Mouse (Mus musculus) bone marrow, adult 2 months (tissue): ENCODE measurements at regions not wholly inside any gene's neighbourhood (a gene's known extent, or its start where the extent isn't known, plus 50 kb on each side); places are given as distances from the start of the nearest gene placed in this dataset.
"Not testable (repeated sequence)": the region's sequence is repeated elsewhere in the genome, so short reads cannot be mapped to it uniquely, and the experiment has no call there.

Experiments
- H3K27ac ChIP-seq: fragments of 200-500 bp; 2 replicates; pipeline ENCODE4 v1.5.1; 2012; ENCODE audit warnings: low read depth, mild to moderate bottlenecking, control low read depth, inconsistent platforms, low read length; ENCODE audit not compliant: control insufficient read depth, poor library complexity, insufficient read depth
- H3K4me1 ChIP-seq: fragments of 200-500 bp; 2 replicates; pipeline ENCODE4 v1.6.1; 2011; ENCODE audit warnings: low read length; ENCODE audit not compliant: control insufficient read depth, insufficient read depth
- H3K4me3 ChIP-seq: fragments of 200-500 bp; replicated peaks from 2 replicates; pipeline ENCODE3; 2011; ENCODE audit warnings: mild to moderate bottlenecking, low read depth, low read length, control low read depth; ENCODE audit not compliant: control insufficient read depth
- CTCF ChIP-seq: fragments of 200-500 bp; IDR thresholded peaks from 2 replicates; pipeline ENCODE4 v1.5.1; 2011; ENCODE audit warnings: low read length, control low read depth; ENCODE audit not compliant: control insufficient read depth, insufficient read depth
- POLR2A ChIP-seq: fragments of 200-500 bp; IDR thresholded peaks from 2 replicates; pipeline ENCODE4 v1.6.1; 2011; ENCODE audit warnings: low read depth, mild to moderate bottlenecking, control low read depth, low read length, borderline replicate concordance; ENCODE audit not compliant: control insufficient read depth
- WGBS: fragments of 180-500 bp; shearing (Covaris S2); methylation state at CpG from one replicate; pipeline ENCODE4 v1.1.7; 2018; 5-methylcytosine and 5-hydroxymethylcytosine counted together

DNA sequence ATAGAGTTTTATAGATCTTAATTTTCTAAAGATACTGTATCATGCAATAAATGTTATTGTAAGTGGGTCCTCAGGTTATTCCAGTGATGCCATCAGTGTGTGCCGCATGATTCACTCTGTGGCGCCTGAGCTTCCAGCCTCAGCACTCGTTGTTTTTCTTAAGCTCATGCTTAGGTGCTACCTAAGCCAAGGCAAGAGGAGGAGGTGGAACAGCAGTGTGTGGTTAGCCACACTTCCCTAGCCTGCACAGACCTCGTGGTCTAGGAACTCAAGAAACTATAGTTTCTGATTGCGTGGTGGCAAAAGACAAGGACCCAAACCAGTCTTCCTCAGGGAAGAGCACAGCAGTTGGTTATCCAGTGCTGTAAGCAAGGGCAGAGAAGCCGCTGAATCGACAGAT is 779.7 kb downstream of the Dad1 start:
- H3K27ac ChIP-seq, H3K4me1 ChIP-seq, H3K4me3 ChIP-seq: not testable (repeated sequence)
- WGBS = 47% methylated on average over 7 of the region's 7 CpGs

DNA sequence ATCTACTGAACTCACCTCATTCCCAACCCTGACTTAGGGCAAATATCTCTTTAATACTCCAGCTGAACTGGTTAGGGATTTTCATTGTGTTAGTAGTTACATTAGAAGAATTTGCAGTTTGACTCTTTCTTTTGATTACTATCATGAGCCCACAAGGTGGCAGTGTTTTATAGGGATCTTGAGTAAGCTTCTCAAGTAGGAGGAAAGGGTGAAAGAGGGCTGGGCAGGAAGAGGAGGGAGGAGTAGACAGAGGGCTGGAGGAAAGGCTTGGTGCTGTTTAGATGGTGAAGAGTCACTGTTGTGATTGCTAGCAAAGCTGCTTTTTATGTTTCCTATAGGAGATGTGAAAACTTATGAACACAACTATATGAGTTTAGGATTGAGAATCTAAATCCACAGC is 793.1 kb downstream of the Dad1 start:
- H3K27ac ChIP-seq, H3K4me3 ChIP-seq, H3K4me1 ChIP-seq: not testable (repeated sequence)

DNA sequence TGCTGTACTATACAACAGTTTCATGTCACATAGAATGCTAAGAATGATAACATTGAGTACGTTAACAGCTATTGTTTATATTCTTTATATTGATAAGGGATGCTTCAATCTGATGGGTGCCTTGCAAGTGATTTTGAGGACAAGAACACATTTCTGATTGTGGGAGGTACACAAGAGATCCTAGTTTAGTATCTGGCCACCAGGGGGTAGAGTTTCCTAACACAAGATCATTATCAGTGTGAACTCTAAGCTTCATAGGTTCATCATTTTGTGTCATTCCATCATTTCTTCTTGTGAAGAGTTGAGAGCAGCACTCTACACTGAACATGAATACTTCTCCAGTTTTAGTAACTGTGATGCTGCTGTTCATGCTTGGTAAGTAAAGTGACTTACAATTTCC is 799.9 kb downstream of the Dad1 start:
- Histone ChIP-seq H3K4me1 (no peaks in the 10 kb centered on the region), H3K27ac (no peak overlapping the region), H3K4me3 (no peak overlapping the region)
- TF ChIP-seq CTCF (no peak), POLR2A (no peak)
- 92% methylated on average over 1 of the region's 1 CpGs for WGBS

DNA sequence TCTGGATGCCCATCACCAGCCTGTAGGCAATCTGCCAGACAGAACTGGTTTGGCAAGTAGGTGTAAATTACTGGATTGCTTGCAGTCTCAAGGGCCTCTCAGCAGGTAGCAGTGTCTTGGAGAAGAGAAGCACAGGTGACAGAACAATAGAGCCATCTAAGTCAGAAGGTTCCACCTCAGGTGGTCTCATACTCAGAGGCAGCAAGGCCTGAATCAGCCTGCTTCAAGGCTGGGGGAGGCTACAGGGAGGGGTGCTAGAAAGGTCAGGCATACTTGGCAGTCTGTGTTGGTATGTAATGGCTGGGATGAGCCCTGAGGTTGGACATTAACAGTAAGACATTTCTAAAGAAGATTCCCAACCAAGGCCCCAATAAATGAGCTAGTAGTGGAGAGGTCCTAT is 814.3 kb downstream of the Dad1 start:
- not testable (repeated sequence) for H3K4me1 ChIP-seq, H3K27ac ChIP-seq, H3K4me3 ChIP-seq

DNA sequence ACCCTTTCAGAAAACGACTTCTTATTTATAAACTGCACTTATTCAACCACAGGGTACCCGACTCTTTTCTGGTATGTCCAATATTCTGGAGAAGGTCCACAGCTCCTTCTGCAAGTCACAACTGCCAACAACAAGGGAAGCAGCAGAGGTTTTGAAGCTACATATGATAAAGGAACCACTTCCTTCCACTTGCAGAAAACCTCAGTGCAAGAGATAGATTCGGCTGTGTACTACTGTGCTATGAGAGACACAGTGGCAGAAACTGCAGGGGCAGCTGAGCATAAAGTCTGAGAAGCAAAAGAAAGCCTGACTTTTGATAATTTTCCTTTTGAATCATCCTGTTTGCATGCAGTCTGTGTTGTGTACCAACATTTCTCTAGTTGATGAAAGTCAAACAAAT is 823.8 kb downstream of the Dad1 start:
- not testable (repeated sequence) for H3K27ac ChIP-seq, H3K4me1 ChIP-seq, H3K4me3 ChIP-seq
- WGBS = 0% methylated on average over 2 of the region's 3 CpGs

DNA sequence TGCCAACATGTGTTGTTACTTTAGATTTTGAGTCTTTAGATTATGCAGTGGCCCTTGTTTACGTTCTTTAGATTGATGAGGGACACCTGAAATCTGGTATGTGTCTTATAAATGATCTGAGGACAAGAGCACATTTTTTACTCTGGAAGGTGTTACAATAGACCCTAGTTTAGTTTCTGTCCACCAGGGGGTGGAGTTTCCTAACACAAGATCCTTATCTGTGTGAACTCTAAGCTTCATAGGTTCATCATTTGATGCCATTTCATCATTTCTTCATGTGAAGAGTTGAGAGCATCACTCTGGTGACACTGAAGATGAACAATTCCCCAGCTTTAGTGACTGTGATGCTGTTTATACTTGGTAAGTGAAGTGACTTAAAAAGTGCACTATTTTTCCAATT is 825.5 kb downstream of the Dad1 start:
- not testable (repeated sequence) for H3K4me3 ChIP-seq, H3K4me1 ChIP-seq, H3K27ac ChIP-seq
- WGBS = 88% methylated on average over 1 of the region's 1 CpGs

DNA sequence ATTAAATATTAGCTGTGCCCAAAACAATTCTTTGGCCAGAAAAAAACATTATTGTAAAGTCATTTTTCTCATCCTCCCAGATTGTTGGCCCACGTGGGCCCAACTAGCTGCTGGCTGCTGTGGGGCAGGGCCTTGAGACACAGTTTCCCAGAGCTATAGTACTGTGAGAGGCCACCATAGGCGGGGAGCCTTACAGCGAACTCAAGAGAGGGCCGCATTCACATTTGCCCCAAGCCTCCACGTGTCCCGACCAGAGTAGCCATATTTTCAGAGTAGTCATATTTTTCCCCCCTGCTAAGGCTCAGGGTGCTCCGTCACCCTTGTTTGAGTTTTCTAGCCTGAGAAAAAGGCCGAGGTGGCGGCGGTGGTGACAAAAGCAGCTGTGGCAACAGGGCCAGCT is 826.3 kb downstream of the Dad1 start:
- H3K4me3 ChIP-seq, H3K27ac ChIP-seq, H3K4me1 ChIP-seq: not testable (repeated sequence)
- 86% methylated on average over 10 of the region's 10 CpGs for WGBS

DNA sequence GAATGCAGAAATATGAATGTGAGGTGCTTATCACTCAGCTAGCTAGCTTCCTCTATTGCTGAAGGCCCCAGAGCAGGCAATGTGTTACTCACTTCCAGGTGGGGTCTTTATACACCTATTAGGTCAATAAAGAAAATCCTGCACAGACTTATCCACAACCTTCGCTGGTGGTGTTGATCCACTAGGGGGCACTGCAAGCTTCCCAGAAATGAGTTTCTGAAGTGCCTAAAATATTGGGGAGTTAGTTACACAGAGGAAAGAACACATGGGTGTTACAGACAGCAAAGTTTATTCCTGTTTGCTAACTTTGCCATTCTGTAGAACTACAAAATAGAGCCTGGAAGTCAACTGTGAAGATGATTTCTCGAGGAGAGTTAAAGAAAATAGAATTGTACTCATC is 836.9 kb downstream of the Dad1 start:
- H3K4me3 ChIP-seq, H3K27ac ChIP-seq, H3K4me1 ChIP-seq: not testable (repeated sequence)
- 50% methylated on average over 2 of the region's 2 CpGs for WGBS

DNA sequence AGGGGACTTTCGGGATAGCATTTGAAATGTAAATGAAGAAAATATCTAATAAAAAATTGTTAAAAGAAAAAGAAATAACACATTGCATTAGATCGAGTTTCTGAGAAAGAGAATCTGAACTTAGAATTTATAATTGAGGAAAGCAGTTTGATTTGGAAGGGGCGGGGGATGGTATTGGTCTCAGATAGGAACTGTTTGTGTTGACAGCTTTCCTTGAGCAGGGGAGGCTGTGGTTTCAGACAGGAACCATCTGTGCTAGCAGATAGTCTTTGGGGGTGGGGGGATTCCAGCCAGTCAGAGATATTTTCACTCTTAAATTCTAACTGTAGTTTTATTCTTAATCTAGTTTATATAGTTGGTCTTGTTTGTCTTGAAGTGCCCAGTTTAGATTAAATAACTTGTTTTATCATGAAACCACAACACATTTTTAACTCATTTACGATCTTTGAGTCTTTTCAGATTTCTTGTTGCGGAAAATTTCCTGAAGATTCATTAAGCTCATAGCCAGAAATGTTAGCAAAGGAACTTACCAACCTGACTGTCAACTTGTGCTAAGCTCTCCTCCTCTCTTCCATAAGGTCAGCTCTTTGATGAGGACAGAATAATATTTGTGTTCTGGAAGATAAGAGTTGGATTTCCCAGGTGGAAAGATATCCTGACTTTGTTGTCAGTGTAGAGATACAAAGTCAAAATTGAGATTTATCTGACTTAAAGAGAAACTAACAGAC is 846.2 kb downstream of the Dad1 start:
- H3K27ac ChIP-seq, H3K4me1 ChIP-seq, H3K4me3 ChIP-seq: not testable (repeated sequence)
- WGBS = 4% methylated on average over 2 of the region's 5 CpGs

DNA sequence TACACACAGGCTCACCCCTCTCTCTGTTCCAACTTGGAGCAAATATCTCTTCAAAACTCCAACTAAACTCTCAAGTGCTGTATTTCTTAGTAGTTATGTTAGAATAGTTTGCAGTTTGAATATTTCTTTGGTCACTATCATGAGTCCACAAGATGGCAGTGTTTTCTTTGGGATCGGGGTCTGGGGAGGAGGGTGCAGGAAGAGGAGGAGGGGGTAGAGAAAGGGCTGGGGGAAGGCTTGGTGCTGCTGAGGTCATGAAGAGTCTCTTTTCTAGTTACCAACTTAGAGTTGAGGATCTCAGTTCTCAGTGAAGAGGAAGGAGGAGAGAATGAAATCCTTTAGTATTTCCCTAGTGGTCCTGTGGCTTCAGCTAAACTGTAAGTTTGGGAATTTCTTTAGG is 863.6 kb downstream of the Dad1 start:
- not testable (repeated sequence) for H3K27ac ChIP-seq, H3K4me3 ChIP-seq, H3K4me1 ChIP-seq
- no CpG with 5 or more reads among the region's 1 CpGs for WGBS

DNA sequence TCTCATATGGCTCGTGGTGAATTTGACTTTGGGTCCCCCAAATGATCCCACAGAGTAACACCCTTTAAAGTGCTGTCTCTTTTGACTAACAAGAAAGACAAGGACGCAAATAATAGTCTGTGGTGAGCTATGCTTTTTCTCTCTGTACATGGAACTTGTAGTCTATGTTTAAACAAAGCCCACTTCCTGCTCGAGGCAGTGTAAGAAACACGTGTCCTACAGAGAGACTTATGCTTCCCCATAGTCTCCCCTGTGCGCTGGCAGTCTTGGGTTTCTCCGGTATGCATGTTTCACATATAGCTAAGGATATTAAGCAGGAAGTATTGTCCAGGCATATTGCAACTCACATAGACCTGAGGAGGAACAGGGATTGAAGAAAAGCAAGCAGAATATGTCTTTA is 879.0 kb upstream of the Olfr1507 start:
- not testable (repeated sequence) for H3K4me1 ChIP-seq, H3K4me3 ChIP-seq, H3K27ac ChIP-seq
- 6% methylated on average over 5 of the region's 6 CpGs for WGBS

DNA sequence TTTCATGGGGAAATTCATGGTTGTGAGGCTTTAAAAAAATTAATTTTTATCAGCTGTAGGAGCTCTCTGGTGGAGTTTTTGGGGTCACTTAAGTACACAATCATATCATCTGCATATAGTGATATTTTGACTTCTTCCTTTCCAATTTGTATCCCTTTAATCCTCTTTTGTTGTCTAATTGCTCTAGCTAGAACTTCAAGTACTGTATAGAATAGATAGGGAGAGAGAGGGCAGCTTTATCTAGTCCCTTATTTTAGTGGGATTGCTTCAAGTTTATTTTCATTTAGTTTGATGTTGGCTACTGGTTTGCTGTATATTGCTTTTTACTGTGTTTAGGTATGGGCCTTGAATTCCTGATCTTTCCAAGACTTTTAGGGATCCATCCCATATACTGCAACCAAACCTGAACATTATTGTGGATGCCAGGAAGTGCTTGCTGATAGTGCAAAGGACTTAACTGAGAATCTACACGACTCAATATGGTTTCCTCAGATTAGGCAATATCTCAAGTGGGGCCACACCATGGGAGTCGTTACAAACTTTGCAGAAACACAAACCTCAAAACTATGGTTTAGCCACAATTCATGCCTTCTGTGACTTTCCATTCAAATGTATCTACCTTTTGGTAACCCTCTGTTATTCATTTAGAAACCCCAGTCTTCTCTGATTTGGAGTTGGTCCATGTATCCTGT is 878.4 kb upstream of the Olfr1507 start:
- H3K4me3 ChIP-seq, H3K4me1 ChIP-seq, H3K27ac ChIP-seq: not testable (repeated sequence)
- 17% methylated on average over 1 of the region's 2 CpGs for WGBS
